Comparison of ENCODE assay signal across 8 mouse cellular contexts in genomic region chr5:151686606-151687525, GRCm38 (mm10). TPM values are rescaled to one million over a fixed set of nuclear protein-coding genes. Genes with fewer than 3 reads are reported as not detected.
DNase-seq lines count a peak whose midpoint lies in the region; ATAC-seq lines count a peak whose summit lies in the region.

No protein-coding gene starts in this region.

- DNase-seq in adipocyte (ENCODE audit: low spot score) = peak; percentile 87
- DNase-seq in embryo, embryonic 10.5 days (ENCODE audit: low spot score) = peak; percentile 86
- peak; percentile 75 for DNase-seq in gastrocnemius, postnatal 14 days
- peak; percentile 42 to 82 for DNase-seq in left cerebral cortex, adult 9 months (ENCODE audit: low spot score in 2 of 2)
- peak; percentile 78 for DNase-seq in right cerebral cortex, postnatal 14 days
- peak; percentile 68 for DNase-seq in urinary bladder, postnatal 25 days (ENCODE audit: low spot score)

- peak; percentile 87 for ATAC-seq in inflammation-experienced regulatory T-cells, adult 6 months
- peak; percentile 99 for ATAC-seq in megakaryocyte progenitor cell, adult 5-6 weeks (replicated peaks; ENCODE audit: poor library complexity)

- intact Hi-C loops in gastrocnemius, postnatal 14 days (cut with DNase I; ENCODE audit: low total_unique reads) = no loop called here

RNA-seq across cellular contexts. Expression of gene Rfc3, which starts 35.8 kb away (rescaled TPM):
- total RNA-seq in gastrocnemius, postnatal 14 days (2021) = 1 to 10 TPM; 3.4 to 3.7 TPM
- 10 to 100 TPM; 33.1 to 70.8 (median 35.1) TPM for polyA plus RNA-seq in inflammation-experienced regulatory T-cells, adult 6 months (2017; shearing (Covaris generic))
- total RNA-seq in megakaryocyte progenitor cell, adult 5-6 weeks (2015) = 95.4 and 104 TPM in 2 replicates
- total RNA-seq in megakaryocyte progenitor cell, adult 5-6 weeks (2017) = 50.3 and 55.6 TPM in 2 replicates

Comparison
In these comparisons a context has a peak if more than half of its experiments do, and no peak if none do; other contexts are left out.
1. Peak in every context shown above with its lines: DNase-seq and ATAC-seq.
2. RNA of gene Rfc3, which starts 35.8 kb away (total RNA-seq): 50.3 to 104 TPM in megakaryocyte progenitor cell, adult 5-6 weeks; 3.4 to 3.7 TPM in gastrocnemius, postnatal 14 days; every median in the first group is over 10 times any median in the second.